Mouse (Mus musculus) embryonic facial prominence, embryonic 15.5 days (tissue): ENCODE measurements around the gene Slc15a5. TPM values are rescaled to one million over a fixed set of nuclear protein-coding genes. Genes with fewer than 3 reads are reported as not detected.

Source experiments
- ATAC-seq: fragments of 200-750 bp; cut with Nextera tagmentation; 2 replicates; pipeline ENCODE4 v1.8.0; 2017; ENCODE audit warnings: low read depth, moderate TSS enrichment; ENCODE audit not compliant: insufficient number of reproducible peaks, low FRiP score, low TSS enrichment
- H3K27ac ChIP-seq: fragments of 300-500 bp; sonication (generic); replicated peaks from 2 replicates; pipeline ENCODE4 v1.5.1; 2015; ENCODE audit warnings: mild to moderate bottlenecking, inconsistent platforms
- H3K27me3 ChIP-seq: fragments of 300-500 bp; sonication (generic); 2 replicates; pipeline ENCODE4 v1.6.1; 2015; ENCODE audit warnings: inconsistent platforms
- H3K36me3 ChIP-seq: fragments of 300-500 bp; sonication (generic); 2 replicates; pipeline ENCODE4 v1.6.1; 2015; ENCODE audit warnings: mild to moderate bottlenecking, inconsistent platforms
- H3K4me1 ChIP-seq: fragments of 300-500 bp; sonication (generic); 2 replicates; pipeline ENCODE4 v1.6.1; 2015; ENCODE audit warnings: inconsistent platforms
- H3K4me2 ChIP-seq: fragments of 300-500 bp; sonication (generic); replicated peaks from 2 replicates; pipeline ENCODE4 v1.6.1; 2015; ENCODE audit warnings: mild to moderate bottlenecking, inconsistent platforms
- H3K4me3 ChIP-seq: fragments of 300-500 bp; sonication (generic); replicated peaks from 2 replicates; pipeline ENCODE4 v1.5.1; 2015; ENCODE audit warnings: mild to moderate bottlenecking, inconsistent platforms
- H3K9ac ChIP-seq: fragments of 300-500 bp; sonication (generic); 2 replicates; pipeline ENCODE4 v1.6.1; 2015; ENCODE audit warnings: inconsistent platforms
- H3K9me3 ChIP-seq: fragments of 300-500 bp; sonication (generic); replicated peaks from 2 replicates; pipeline ENCODE4 v1.6.1; 2016; ENCODE audit warnings: inconsistent platforms
- WGBS: fragments of 180-500 bp; shearing (Covaris S2); methylation state at CpG from one replicate; pipeline ENCODE4 v1.1.7; 2015; 5-methylcytosine and 5-hydroxymethylcytosine counted together
- polyA plus RNA-seq: library from polyadenylated mRNA; unstranded; fragments of >200 nt; fragmentation: Nextera tagmentation; extraction: Ambion mirVana; gene quantifications from 2 replicates; pipeline ENCODE4 v1.2.1, GENCODE M21; 2015

The Slc15a5 gene
- polyA plus RNA-seq, 1 experiment from 2014 or later = 0.19 TPM

DNA sequence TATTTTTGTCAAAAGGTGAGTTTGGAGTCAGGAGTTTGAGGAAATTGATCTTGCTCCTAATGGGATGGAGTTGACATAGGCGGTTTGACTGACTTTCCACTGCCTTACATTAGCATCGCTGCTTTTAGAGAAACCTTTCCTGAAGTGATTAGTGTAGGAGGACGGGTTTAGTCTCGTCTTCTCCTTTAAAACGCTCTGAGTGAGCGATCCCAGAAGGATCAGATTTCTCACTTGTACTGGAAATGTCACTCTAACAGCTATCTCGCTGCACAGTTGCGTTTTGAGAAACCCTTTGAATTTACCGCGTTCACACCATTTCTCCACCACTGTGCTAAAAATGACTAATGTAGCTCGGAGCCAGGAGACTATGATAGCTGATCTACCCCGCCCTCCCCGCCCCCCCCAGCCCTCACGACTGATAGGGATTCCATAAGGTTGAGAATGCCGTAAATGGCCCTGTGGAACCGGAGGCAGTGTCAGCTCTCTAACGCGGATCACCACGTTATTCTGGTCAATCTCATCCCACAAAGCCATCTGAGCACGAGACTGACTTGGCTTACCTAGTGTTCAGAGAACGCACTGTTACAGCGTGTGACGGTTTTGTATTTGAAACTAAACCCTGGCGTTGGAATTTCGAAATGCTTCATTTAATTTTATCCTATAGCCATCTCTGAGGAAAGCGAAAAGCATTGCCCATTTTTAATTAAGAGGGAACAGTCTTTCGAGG, 73.0 kb downstream of the Slc15a5 start:
- H3K4me3 ChIP-seq = no peak overlapping the region
- WGBS = 60% methylated on average over 27 of the region's 27 CpGs
- 0 out of 2 replicates have a peak overlapping the region, but pooled peaks have one; percentile 19 for H3K4me2 ChIP-seq
- no peak overlapping the region for H3K9ac ChIP-seq
- H3K36me3 ChIP-seq = no peaks in the 10 kb centered on the region
- no peaks in the 10 kb centered on the region for H3K27me3 ChIP-seq
- no peak for ATAC-seq
- H3K4me1 ChIP-seq = no peaks in the 10 kb centered on the region
- no peak overlapping the region for H3K27ac ChIP-seq
- H3K9me3 ChIP-seq = no peaks in the 10 kb centered on the region

DNA sequence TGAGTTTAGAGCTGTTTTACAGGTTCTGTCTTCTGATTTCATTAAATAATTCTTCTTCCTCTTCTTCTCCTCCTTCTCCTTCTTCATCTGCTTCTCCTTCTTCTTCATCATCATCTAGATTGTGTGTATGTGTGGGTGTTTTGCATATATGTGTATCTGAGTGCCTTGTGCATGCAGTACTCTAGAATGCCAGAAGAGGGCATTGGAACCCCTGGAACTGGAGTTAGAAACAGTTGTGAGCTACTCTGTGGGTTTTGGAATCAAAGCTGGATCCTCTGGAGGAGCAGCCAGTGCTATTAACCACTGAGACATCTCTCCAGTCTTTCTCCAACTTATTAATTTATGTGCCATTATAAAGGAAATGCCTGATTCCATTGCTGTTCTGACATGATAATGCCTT, 89.9 kb downstream of the Slc15a5 start:
- no peak overlapping the region for H3K4me2 ChIP-seq
- H3K27ac ChIP-seq = no peak overlapping the region
- H3K9ac ChIP-seq = no peak overlapping the region
- no peaks in the 10 kb centered on the region for H3K27me3 ChIP-seq
- H3K4me1 ChIP-seq = no peaks in the 10 kb centered on the region
- no peaks in the 10 kb centered on the region for H3K36me3 ChIP-seq
- no peak for ATAC-seq
- H3K4me3 ChIP-seq = no peak overlapping the region
- no peaks in the 10 kb centered on the region for H3K9me3 ChIP-seq

DNA sequence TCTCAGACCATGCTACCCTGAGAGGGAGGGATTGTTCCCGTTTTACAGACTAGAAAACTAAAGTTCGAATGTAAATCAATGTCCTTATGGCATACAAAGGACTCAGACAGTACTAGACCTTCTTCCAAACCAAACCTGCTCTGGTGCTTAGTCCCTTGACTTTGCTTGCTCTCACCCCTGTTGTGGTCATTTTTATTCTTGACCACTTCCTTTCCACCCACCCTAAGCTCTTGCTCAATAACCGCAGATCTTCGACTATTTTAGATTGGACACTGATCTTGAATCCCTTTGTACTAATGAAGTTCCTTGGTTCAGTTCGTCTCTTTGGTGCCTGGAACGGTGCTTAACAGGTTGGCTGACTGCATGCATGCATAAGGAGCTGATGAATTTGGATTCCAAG, 94.5 kb downstream of the Slc15a5 start:
- H3K27me3 ChIP-seq = no peaks in the 10 kb centered on the region
- H3K9me3 ChIP-seq = no peaks in the 10 kb centered on the region
- H3K4me2 ChIP-seq = no peak overlapping the region
- ATAC-seq = no peak
- no peak overlapping the region for H3K27ac ChIP-seq
- H3K4me3 ChIP-seq = no peak overlapping the region
- WGBS = 89% methylated on average over 6 of the region's 6 CpGs
- H3K4me1 ChIP-seq = no peaks in the 10 kb centered on the region
- no peaks in the 10 kb centered on the region for H3K36me3 ChIP-seq
- no peak overlapping the region for H3K9ac ChIP-seq

DNA sequence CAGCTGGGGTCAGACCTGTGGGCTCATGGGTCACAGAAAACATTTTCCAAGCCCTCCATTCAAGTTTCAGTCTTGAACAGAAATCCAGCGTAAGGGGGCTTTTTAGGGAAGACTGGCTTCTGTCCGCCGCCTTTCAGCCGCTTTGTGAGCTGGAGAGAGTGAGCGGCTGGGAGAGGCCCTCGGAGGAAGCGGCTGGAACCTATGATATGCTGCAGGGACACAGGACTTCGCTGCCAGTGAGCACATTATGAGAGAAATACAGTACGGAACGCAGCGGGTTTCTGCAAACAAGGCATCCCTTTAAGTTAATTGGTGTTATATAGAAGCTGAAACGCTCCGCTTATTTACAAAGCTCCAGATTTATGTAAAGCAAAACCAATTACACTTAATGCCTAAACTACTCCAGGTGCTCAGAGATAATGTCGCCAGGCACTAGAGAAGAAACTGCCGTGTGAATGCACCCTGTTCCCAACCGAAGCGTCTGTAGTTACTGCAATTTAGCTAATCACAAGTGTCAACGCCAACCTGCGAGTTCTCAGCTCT, 97.5 kb downstream of the Slc15a5 start:
- WGBS = 36% methylated on average over 19 of the region's 19 CpGs
- no peak for ATAC-seq
- Histone ChIP-seq H3K9ac (no peak overlapping the region), H3K36me3 (no peaks in the 10 kb centered on the region), H3K9me3 (no peaks in the 10 kb centered on the region), H3K4me1 (no peaks in the 10 kb centered on the region), H3K27me3 (no peaks in the 10 kb centered on the region), H3K4me2 (peak overlapping the region; percentile 21; the same call in 1 of the 2 replicates), H3K27ac (no peak overlapping the region), H3K4me3 (no peak overlapping the region)

DNA sequence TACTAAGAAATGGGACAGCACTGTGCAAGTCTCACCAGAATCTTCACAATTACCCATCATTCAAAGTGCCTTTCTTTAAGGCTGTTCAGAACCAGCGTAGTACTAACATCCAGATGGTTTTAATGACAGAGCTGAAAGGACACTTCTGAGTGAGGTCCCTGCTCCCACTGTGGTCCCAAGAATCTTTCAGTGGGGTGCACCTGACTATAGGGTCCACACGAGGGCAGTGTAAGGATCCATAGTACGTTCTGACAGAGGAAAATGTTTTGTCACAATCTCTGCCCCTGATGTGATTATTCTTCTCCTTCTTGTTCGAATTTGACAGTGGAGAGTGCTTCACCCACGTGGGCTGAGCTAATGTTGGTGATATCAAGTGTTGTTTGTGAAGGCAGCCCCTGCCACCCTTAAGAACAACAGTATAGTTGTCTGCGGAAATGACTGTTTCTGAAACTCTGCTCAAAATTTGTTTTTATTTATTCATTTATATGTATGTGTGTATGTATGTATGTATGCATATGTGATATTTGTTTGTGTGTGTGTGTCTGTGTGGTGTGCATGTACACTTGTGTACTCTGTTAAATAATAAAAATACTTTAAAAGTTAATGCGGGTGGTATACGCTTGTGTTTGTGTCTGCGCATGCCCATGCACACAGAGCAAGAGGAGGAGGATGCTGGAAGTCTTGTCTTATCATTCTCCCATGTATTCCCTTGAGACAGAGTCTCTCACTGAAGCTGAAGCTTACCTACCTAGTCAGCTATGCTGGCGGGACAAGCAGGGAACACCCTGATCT, 98.6 kb downstream of the Slc15a5 start:
- no peak overlapping the region for H3K27ac ChIP-seq
- no peaks in the 10 kb centered on the region for H3K36me3 ChIP-seq
- H3K4me2 ChIP-seq = no peak overlapping the region
- 72% methylated on average over 10 of the region's 10 CpGs for WGBS
- H3K27me3 ChIP-seq = no peaks in the 10 kb centered on the region
- H3K9me3 ChIP-seq = no peaks in the 10 kb centered on the region
- H3K9ac ChIP-seq = no peak overlapping the region
- H3K4me3 ChIP-seq = no peak overlapping the region
- H3K4me1 ChIP-seq = no peaks in the 10 kb centered on the region
- ATAC-seq = no peak

DNA sequence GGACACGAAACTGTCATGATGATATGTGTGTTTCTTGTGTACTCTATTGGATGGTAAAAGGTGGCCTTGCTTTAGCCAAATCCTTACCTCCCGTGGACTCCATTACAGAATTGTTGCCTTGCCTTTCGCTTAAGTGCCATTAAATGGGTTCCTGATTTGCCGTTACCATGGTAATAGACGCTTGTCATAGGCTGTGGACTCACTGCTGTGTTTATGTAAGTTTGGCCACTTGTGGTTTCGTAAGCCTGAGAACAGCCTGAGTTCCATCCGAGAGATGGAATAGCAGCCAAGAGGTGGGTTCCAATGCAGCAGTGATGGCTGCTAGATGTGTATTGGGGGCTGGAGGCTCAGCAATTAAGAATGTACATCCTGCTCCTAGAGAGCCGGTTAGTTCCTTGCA, 99.3 kb downstream of the Slc15a5 start:
- Histone ChIP-seq H3K4me2 (no peak overlapping the region), H3K9me3 (no peaks in the 10 kb centered on the region), H3K4me1 (no peaks in the 10 kb centered on the region), H3K27me3 (no peaks in the 10 kb centered on the region), H3K36me3 (no peaks in the 10 kb centered on the region), H3K9ac (no peak overlapping the region), H3K27ac (no peak overlapping the region), H3K4me3 (no peak overlapping the region)
- 79% methylated on average over 8 of the region's 8 CpGs for WGBS
- no peak for ATAC-seq

DNA sequence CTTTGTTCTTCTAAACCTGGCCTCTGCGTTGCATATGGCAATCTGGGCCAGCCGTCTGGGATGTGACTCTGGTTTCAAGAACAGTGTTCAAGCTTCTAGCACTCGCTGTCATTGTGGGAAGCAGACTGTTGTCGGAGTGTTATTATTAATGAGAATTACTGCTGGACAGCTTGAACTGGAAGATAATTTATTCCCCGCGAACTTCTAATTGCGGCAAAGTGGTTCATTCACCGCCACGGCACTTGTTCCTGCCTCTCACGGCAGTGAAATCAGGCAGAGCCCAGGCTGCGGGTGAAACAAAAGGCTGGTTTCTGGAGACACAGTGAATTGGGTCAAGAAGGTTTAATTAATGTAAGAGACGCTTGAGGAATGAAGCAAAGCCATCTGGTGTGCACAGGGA, 99.9 kb downstream of the Slc15a5 start:
- Histone ChIP-seq H3K4me1 (no peaks in the 10 kb centered on the region), H3K9ac (no peak overlapping the region), H3K36me3 (no peaks in the 10 kb centered on the region), H3K4me2 (no peak overlapping the region), H3K4me3 (no peak overlapping the region), H3K27ac (no peak overlapping the region), H3K9me3 (no peaks in the 10 kb centered on the region), H3K27me3 (no peaks in the 10 kb centered on the region)
- no peak for ATAC-seq
- WGBS = 84% methylated on average over 12 of the region's 12 CpGs

DNA sequence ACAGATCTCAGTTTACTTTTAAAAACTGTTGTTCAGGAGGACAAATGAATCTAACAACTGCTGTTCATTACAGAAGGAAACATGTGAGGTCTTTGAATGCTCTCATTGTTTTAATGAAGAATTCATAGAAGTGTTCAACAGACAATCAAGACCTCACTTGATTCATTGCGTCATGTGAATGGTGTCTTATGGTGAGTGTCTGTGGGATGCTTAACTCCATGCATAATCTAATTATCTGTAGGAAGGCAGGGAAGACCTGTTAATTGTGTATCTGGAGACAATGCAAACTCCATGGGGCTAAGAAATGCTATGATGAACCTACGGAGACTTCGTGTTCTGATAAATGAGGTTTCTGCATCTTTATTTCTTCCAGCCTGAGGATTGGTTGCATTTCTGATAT, 103.7 kb downstream of the Slc15a5 start:
- Histone ChIP-seq H3K4me1 (no peaks in the 10 kb centered on the region), H3K4me2 (no peak overlapping the region), H3K9ac (no peak overlapping the region), H3K9me3 (no peaks in the 10 kb centered on the region), H3K27ac (no peak overlapping the region), H3K4me3 (no peak overlapping the region), H3K36me3 (no peaks in the 10 kb centered on the region), H3K27me3 (no peaks in the 10 kb centered on the region)
- 80% methylated on average over 3 of the region's 3 CpGs for WGBS
- ATAC-seq = no peak

DNA sequence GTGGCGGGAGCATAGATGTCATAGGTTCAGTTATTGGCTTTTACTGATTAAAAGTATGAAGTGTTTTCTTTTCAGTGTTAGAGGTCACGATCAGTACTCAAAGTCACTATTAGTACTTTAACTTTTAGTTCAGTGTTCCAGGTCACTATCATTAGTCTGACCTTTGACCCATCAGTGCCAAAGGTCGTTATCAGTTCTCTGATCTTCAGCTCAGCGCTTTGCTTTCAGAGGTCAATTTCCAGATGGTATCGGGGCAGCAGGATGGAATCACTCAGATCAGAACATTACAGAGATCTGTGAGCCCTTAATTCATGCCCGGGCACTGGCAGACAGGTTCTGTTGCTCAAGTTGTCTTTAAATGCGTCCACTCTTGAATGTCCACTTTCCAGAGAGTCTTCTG, 116.0 kb downstream of the Slc15a5 start:
- H3K9ac ChIP-seq = no peak overlapping the region
- H3K9me3 ChIP-seq = no peaks in the 10 kb centered on the region
- H3K4me2 ChIP-seq = no peak overlapping the region
- H3K4me3 ChIP-seq = no peak overlapping the region
- no peaks in the 10 kb centered on the region for H3K4me1 ChIP-seq
- no peak overlapping the region for H3K27ac ChIP-seq
- WGBS = 43% methylated on average over 7 of the region's 7 CpGs
- no peaks in the 10 kb centered on the region for H3K36me3 ChIP-seq
- no peaks in the 10 kb centered on the region for H3K27me3 ChIP-seq
- no peak for ATAC-seq

DNA sequence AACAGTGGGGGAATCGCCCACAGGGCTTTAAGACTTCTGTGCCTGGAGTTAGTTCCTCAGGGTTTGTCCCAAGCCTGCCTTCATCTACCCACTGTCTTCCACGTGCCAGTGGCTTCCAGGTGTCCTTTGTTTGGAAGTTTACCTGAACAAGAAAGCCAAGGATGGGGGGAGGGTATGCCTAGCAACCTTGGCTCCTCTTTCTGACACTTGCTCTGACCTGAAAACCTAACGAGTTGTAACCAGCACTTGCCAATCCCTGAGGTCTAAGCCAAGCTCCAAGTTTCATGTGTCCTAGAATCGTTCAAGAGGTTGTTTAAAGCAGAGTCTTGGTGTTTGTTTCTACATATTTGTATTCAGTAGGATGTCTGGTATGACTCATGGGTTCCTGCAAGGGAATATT, 116.9 kb downstream of the Slc15a5 start:
- ATAC-seq = no peak
- no peaks in the 10 kb centered on the region for H3K27me3 ChIP-seq
- no peak overlapping the region for H3K27ac ChIP-seq
- H3K36me3 ChIP-seq = no peaks in the 10 kb centered on the region
- H3K9ac ChIP-seq = no peak overlapping the region
- no peaks in the 10 kb centered on the region for H3K4me1 ChIP-seq
- no peak overlapping the region for H3K4me3 ChIP-seq
- H3K4me2 ChIP-seq = no peak overlapping the region
- WGBS = 55% methylated on average over 4 of the region's 4 CpGs
- no peaks in the 10 kb centered on the region for H3K9me3 ChIP-seq

DNA sequence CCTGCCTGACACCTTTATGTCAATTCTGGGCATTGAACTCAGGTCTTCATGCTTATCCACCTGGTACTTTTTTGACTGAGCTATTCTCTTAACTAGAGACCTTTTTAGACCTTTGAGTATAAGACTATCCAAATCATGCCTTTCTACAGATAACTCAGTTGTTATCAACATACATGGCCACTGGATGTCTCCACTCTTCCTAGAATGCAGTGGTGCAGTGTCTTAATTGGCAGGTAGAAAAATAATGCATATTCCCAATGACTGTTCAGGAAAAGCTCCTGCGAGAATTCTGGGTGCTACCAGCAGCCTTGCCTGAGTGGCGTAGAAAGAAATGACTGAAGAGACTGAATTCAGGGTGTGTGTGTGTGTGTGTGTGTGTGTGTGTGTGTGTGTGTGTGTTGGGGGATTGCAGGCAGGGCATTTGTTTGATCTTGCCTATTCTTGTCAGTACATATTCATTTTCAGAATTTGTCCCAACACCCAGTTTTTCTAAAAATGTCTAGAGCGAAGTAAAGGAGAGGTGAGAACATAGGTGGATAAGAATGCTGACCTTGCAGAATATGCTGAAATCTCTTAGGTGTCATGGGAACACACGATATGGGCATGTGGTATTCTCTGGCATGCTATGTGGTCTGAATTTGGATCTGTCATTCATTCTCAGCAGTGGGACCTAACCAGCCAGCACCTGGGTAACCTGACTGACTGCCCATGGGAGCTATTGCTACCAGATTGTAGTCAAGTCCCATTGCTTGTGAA, 119.5 kb downstream of the Slc15a5 start:
- Histone ChIP-seq H3K4me2 (no peak overlapping the region), H3K9me3 (no peaks in the 10 kb centered on the region), H3K4me3 (no peak overlapping the region), H3K9ac (no peak overlapping the region), H3K4me1 (no peaks in the 10 kb centered on the region), H3K36me3 (no peaks in the 10 kb centered on the region), H3K27ac (no peak overlapping the region), H3K27me3 (no peaks in the 10 kb centered on the region)
- WGBS = 79% methylated on average over 4 of the region's 4 CpGs
- no peak for ATAC-seq
